Mouse (Mus musculus): Measurements from ENCODE around the gene Plekha7.

DNA sequence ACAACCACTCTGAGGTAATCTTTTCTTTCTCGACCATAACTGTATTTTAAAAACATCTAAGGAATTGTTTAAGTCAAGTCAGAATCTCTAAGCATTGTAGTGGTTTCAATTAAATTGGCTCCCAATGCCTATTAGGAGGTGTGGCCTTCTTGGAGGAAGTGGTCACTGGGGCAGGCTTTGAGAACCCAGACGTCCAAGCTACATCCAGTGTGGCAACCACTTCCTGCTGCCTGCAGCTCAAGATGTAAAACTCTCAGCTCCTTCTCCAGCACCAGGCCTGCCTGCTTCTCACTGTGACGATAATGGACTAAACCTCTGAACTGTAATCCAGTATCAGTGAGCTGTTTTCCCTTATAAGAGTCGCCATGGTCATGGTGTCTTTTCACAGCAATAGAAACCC is 158.6 kb downstream of the Plekha7 start:
- TF ChIP-seq CTCF (IDR thresholded peaks at IDR 0.05; ENCODE audit: low read depth) (no peak), EP300 (IDR thresholded peaks at IDR 0.05; ENCODE audit: low read depth) (no peak)

All from heart, postnatal 0 days (tissue).